Mouse (Mus musculus) hindbrain, embryonic 11.5 days (tissue): ENCODE measurements around the gene Whamm. TPM values are rescaled to one million over a fixed set of nuclear protein-coding genes. Genes with fewer than 3 reads are reported as not detected.

ENCODE experiments used
- ATAC-seq: fragments of 200-750 bp; cut with Nextera tagmentation; 2 replicates; pipeline ENCODE4 v1.8.0; 2017; ENCODE audit warnings: mild to moderate bottlenecking, moderate TSS enrichment, moderate library complexity; ENCODE audit not compliant: low FRiP score
- DNase-seq: peaks from one replicate; pipeline ENCODE4 v3.0.0-alpha.2; 2015; ENCODE audit warnings: low spot score
- H3K27ac ChIP-seq: fragments of 300-500 bp; sonication (generic); 2 replicates; pipeline ENCODE4 v1.5.1; 2014; ENCODE audit warnings: mild to moderate bottlenecking, low read depth, low read length
- H3K27me3 ChIP-seq: fragments of 300-500 bp; sonication (generic); 2 replicates; pipeline ENCODE4 v1.6.1; 2014; ENCODE audit warnings: mild to moderate bottlenecking, low read length, moderate library complexity, mixed read lengths; ENCODE audit not compliant: control insufficient read depth, insufficient read depth
- H3K36me3 ChIP-seq: fragments of 300-500 bp; sonication (generic); 2 replicates; pipeline ENCODE4 v1.6.1; 2014; ENCODE audit warnings: mild to moderate bottlenecking, low read length, moderate library complexity, mixed read lengths; ENCODE audit not compliant: control insufficient read depth, insufficient read depth
- H3K4me1 ChIP-seq: fragments of 300-500 bp; sonication (generic); replicated peaks from 2 replicates; pipeline ENCODE4 v1.6.1; 2014; ENCODE audit warnings: low read length, mixed read lengths; ENCODE audit not compliant: control insufficient read depth, insufficient read depth
- H3K4me2 ChIP-seq: fragments of 300-500 bp; sonication (generic); replicated peaks from 2 replicates; pipeline ENCODE4 v1.6.1; 2014; ENCODE audit warnings: mild to moderate bottlenecking, low read depth, low read length
- H3K4me3 ChIP-seq: fragments of 300-500 bp; sonication (generic); 2 replicates; pipeline ENCODE4 v1.5.1; 2014; ENCODE audit warnings: low read depth, low read length
- H3K9ac ChIP-seq: fragments of 300-500 bp; sonication (generic); 2 replicates; pipeline ENCODE4 v1.6.1; 2014; ENCODE audit warnings: low read depth, low read length
- H3K9me3 ChIP-seq: fragments of 300-500 bp; sonication (generic); 2 replicates; pipeline ENCODE4 v1.6.1; 2016; ENCODE audit warnings: low read length; ENCODE audit not compliant: control insufficient read depth
- WGBS: fragments of 180-500 bp; shearing (Covaris S2); extraction: QIAGEN DNeasy Blood & Tissue Kit; methylation state at CpG from one replicate; pipeline ENCODE4 v1.1.7; 2014; 5-methylcytosine and 5-hydroxymethylcytosine counted together
- polyA plus RNA-seq: library from polyadenylated mRNA; unstranded; fragments of >200 nt; fragmentation: Nextera tagmentation; extraction: Ambion mirVana; gene quantifications from 2 replicates; pipeline ENCODE4 v1.2.1, GENCODE M21; 2014

Gene Whamm
- polyA plus RNA-seq, 1 experiment from 2014 or later, result 9.0 TPM

DNA sequence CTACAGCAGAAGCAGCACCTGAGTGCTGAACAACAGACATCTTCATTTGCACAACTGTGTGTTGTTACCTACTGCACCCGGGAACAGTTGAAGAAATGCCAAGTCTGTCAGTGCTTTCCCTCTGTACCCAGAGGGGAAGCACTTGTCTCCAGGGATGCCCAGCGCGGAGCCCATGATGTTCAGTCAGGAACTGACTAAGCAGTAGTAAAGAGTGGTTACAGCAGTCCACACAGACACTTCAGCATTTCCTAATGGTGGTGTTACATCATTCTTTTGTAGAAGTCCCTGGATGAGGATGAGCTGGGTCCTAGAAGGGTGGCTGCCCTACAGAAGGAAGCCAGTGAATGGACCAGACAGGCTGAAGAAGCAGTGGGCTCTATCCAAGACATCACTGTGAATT, 6.8 kb downstream of the Whamm start:
- Histone ChIP-seq H3K4me2 (no peak overlapping the region), H3K36me3 (no peaks in the 10 kb centered on the region), H3K4me1 (no peaks in the 10 kb centered on the region), H3K9me3 (no peaks in the 10 kb centered on the region), H3K9ac (no peak overlapping the region), H3K27me3 (no peaks in the 10 kb centered on the region), H3K4me3 (no peak overlapping the region), H3K27ac (no peak overlapping the region)
- no peak for ATAC-seq
- no peak for DNase-seq
- 95% methylated on average over 3 of the region's 3 CpGs for WGBS

GRCm38 (mm10) chr7:81578413-81578812, 7.3 kb downstream of the Whamm start:
- H3K4me2 ChIP-seq, result no peak overlapping the region
- ATAC-seq (no peak), DNase-seq (no peak)
- H3K27me3 ChIP-seq, result no peaks in the 10 kb centered on the region
- no peaks in the 10 kb centered on the region for H3K9me3 ChIP-seq
- H3K36me3 ChIP-seq, result no peaks in the 10 kb centered on the region
- 92% methylated on average over 7 of the region's 7 CpGs for WGBS
- H3K9ac ChIP-seq, result no peak overlapping the region
- no peak overlapping the region for H3K4me3 ChIP-seq
- H3K27ac ChIP-seq, result no peak overlapping the region
- H3K4me1 ChIP-seq, result no peaks in the 10 kb centered on the region

GRCm38 (mm10) chr7:81579312-81579711, 8.2 kb downstream of the Whamm start:
- H3K27ac ChIP-seq, result no peak overlapping the region
- H3K9ac ChIP-seq, result no peak overlapping the region
- no peaks in the 10 kb centered on the region for H3K4me1 ChIP-seq
- 96% methylated on average over 5 of the region's 5 CpGs for WGBS
- no peaks in the 10 kb centered on the region for H3K27me3 ChIP-seq
- H3K9me3 ChIP-seq, result no peaks in the 10 kb centered on the region
- H3K36me3 ChIP-seq, result no peaks in the 10 kb centered on the region
- no peak overlapping the region for H3K4me3 ChIP-seq
- no peak overlapping the region for H3K4me2 ChIP-seq
- DNase-seq, result no peak
- ATAC-seq, result no peak

GRCm38 (mm10) chr7:81583512-81583911, 12.4 kb downstream of the Whamm start:
- Histone ChIP-seq H3K4me1 (no peaks in the 10 kb centered on the region), H3K9me3 (no peaks in the 10 kb centered on the region), H3K9ac (no peak overlapping the region), H3K4me3 (no peak overlapping the region), H3K36me3 (no peaks in the 10 kb centered on the region), H3K4me2 (no peak overlapping the region), H3K27me3 (no peaks in the 10 kb centered on the region), H3K27ac (no peak overlapping the region)
- DNase-seq (no peak), ATAC-seq (no peak)
- WGBS, result 76% methylated on average over 3 of the region's 3 CpGs

DNA sequence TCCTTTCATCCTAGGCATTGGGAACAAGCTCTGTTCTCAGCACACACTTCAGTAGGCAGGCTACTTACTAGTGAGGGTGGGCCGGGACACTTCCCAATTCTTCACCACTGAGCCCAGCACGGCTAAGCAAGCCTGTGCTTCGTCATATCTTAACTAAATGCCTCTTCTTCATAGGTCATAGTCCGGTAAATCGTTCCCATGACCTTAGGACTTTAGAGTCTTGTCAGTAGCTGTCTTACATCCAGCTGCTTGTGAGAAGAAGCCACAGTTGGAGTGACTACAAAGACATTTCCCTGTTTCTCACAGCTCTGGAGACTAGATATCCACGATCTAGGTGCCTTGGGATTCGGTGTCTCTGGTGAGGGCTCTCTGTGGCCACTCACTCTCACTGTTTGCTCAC, 14.3 kb downstream of the Whamm start:
- Histone ChIP-seq H3K9ac (no peak overlapping the region), H3K27ac (no peak overlapping the region), H3K4me3 (no peak overlapping the region), H3K4me1 (no peaks in the 10 kb centered on the region), H3K4me2 (no peak overlapping the region), H3K36me3 (no peaks in the 10 kb centered on the region), H3K27me3 (no peaks in the 10 kb centered on the region), H3K9me3 (no peaks in the 10 kb centered on the region)
- no peak for ATAC-seq
- DNase-seq, result no peak
- WGBS, result 90% methylated on average over 7 of the region's 7 CpGs

GRCm38 (mm10) chr7:81587238-81587637, 16.2 kb downstream of the Whamm start:
- no peak overlapping the region for H3K4me3 ChIP-seq
- no peaks in the 10 kb centered on the region for H3K4me1 ChIP-seq
- H3K9me3 ChIP-seq, result no peaks in the 10 kb centered on the region
- no peak overlapping the region for H3K4me2 ChIP-seq
- H3K27me3 ChIP-seq, result no peaks in the 10 kb centered on the region
- ATAC-seq, result no peak
- no peak overlapping the region for H3K27ac ChIP-seq
- WGBS, result 85% methylated on average over 4 of the region's 4 CpGs
- no peak for DNase-seq
- H3K36me3 ChIP-seq, result no peaks in the 10 kb centered on the region
- no peak overlapping the region for H3K9ac ChIP-seq

DNA sequence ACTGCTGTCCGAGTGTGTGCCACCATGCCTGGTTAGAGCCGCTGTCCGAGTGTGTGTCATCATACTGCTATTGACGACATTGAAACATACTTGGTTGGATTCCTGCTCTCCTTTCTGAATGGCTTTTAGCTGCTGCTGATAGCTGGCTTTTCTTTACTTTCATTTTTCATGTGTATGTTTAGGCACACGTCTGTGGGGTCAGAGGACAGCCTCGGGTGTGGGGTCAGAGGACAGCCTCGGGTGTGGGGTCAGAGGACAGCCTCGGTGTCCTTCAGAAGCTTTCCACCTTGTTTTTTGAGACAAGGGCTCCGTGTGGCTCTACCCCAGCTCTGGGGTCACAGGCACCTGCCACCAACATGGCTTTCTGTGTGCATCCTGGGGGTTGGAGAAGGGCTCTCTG, 21.6 kb downstream of the Whamm start:
- H3K4me1 ChIP-seq, result no peaks in the 10 kb centered on the region
- ATAC-seq (no peak), DNase-seq (no peak)
- no peak overlapping the region for H3K27ac ChIP-seq
- H3K36me3 ChIP-seq, result 0 out of 2 replicates have a peak, but pooled peaks cover 2% of the 10 kb centered on the region
- no peak overlapping the region for H3K4me2 ChIP-seq
- H3K27me3 ChIP-seq, result no peaks in the 10 kb centered on the region
- no peak overlapping the region for H3K9ac ChIP-seq
- no peak overlapping the region for H3K4me3 ChIP-seq
- no peaks in the 10 kb centered on the region for H3K9me3 ChIP-seq
- WGBS, result 88% methylated on average over 9 of the region's 9 CpGs

- no peak overlapping the region for H3K4me3 ChIP-seq
- no peaks in the 10 kb centered on the region for H3K4me1 ChIP-seq
- H3K27me3 ChIP-seq, result no peaks in the 10 kb centered on the region
- no peak overlapping the region for H3K4me2 ChIP-seq
- ATAC-seq, result no peak
- H3K9me3 ChIP-seq, result no peaks in the 10 kb centered on the region
- no peak overlapping the region for H3K9ac ChIP-seq
- 0 out of 2 replicates have a peak, but pooled peaks cover 2% of the 10 kb centered on the region for H3K36me3 ChIP-seq
- DNase-seq, result no peak
- no peak overlapping the region for H3K27ac ChIP-seq
- WGBS, result 91% methylated on average over 8 of the region's 8 CpGs
These were observed 22.3 kb downstream of the Whamm start for GRCm38 (mm10) chr7:81593387-81593786.

DNA sequence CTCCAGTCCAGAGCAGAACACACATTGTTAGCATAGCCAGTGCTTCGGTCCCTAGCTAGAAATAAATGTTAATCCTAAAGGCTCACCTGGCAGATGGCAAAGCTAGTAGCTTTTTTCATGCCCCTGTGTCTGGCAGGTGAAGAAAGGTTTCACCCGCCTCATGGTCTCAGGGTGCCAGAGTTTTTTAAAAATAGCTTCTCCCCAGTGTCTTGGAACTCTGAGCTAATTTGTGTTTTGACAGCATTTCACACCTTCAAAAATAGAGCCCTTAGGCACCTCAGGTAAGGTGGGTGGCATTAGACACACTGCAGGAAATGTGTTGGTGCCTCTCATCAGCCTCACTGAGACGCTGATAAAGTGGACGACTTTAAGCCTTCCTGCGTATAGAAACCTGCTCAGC, 24.0 kb downstream of the Whamm start:
- no peak overlapping the region for H3K4me2 ChIP-seq
- no peaks in the 10 kb centered on the region for H3K9me3 ChIP-seq
- H3K27ac ChIP-seq, result no peak overlapping the region
- no peak for ATAC-seq
- no peak for DNase-seq
- no peaks in the 10 kb centered on the region for H3K4me1 ChIP-seq
- 0 out of 2 replicates have a peak, but pooled peaks cover 2% of the 10 kb centered on the region for H3K36me3 ChIP-seq
- H3K9ac ChIP-seq, result no peak overlapping the region
- H3K4me3 ChIP-seq, result no peak overlapping the region
- no peaks in the 10 kb centered on the region for H3K27me3 ChIP-seq
- 88% methylated on average over 5 of the region's 5 CpGs for WGBS
